ENCODE assay signal across 8 mouse cellular contexts in the genomic region with DNA sequence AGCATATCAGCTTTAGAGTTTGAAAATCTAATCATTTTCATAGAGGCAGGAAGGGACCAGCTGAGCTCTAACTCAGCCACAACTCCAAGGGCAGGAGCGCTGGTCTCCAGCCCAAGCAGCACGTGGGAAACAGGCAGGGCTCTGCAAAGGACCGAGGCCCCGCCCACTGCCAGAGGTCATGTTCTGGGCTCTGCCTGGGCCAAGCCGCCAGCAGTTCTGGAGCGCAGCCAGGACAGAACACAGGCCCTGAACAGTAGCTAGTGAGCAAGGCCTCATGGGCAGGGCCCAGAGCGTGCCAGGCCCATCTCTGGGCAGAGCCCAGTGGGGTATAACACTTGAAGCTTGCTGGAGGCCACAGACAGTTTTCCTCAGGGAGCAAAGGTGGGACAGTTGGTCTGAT.
DNase-seq lines count a peak whose midpoint lies in the region; ATAC-seq and TF ChIP-seq lines count a peak whose summit lies in the region.

No protein-coding gene starts in this region.

- H3K4me2 ChIP-seq in hindbrain, postnatal 0 days (ENCODE audit: low read depth, low read length), result no peak overlapping the region
- H3K4me2 ChIP-seq in lung, postnatal 0 days (replicated peaks; ENCODE audit: low read depth, low read length), result no peak overlapping the region

- no peak for TF ChIP-seq EP300 in lung, postnatal 0 days (IDR thresholded peaks at IDR 0.05)

- 25% methylated on average over 7 of the region's 7 CpGs for WGBS in hindbrain, postnatal 0 days
- 7% methylated on average over 7 of the region's 7 CpGs for WGBS in lung, postnatal 0 days

- peaks cover 38% of the 10 kb centered on the region for H3K27me3 ChIP-seq in hindbrain, postnatal 0 days (ENCODE audit: insufficient read depth, low read length)
- no peaks in the 10 kb centered on the region for H3K27me3 ChIP-seq in lung, postnatal 0 days (replicated peaks; ENCODE audit: insufficient read depth, low read length)

- no peaks in the 10 kb centered on the region for H3K9me3 ChIP-seq in hindbrain, postnatal 0 days (ENCODE audit: low read length)
- no peaks in the 10 kb centered on the region for H3K9me3 ChIP-seq in lung, postnatal 0 days (ENCODE audit: low read length)

- intact Hi-C loops in gastrocnemius, postnatal 14 days (cut with DNase I; ENCODE audit: low total_unique reads), result no loop called here

- no peak overlapping the region for H3K9ac ChIP-seq in hindbrain, postnatal 0 days (replicated peaks; ENCODE audit: low read length)
- no peak overlapping the region for H3K9ac ChIP-seq in lung, postnatal 0 days (replicated peaks; ENCODE audit: low read depth)

- H3K4me3 ChIP-seq in hindbrain, postnatal 0 days (ENCODE audit: low read length), result no peak overlapping the region
- no peak overlapping the region for H3K4me3 ChIP-seq in lung, postnatal 0 days (ENCODE audit: low read depth, low read length)

- peak; percentile 68 for ATAC-seq in hindbrain, postnatal 0 days
- ATAC-seq in lung, postnatal 0 days, result peak; percentile 87
- ATAC-seq in inflammation-experienced regulatory T-cells, adult 6 months, result no peak

- DNase-seq in ZHBTc4 (ENCODE audit: low read depth, low spot score), result peak; percentile 85
- DNase-seq in cerebellum, postnatal 36 days, result peak; percentile 20 to 33
- DNase-seq in gastrocnemius, postnatal 14 days, result peak; percentile 87
- peak; percentile 83 for DNase-seq in hindbrain, postnatal 0 days (ENCODE audit: low spot score)
- peak; percentile 59 for DNase-seq in left cerebral cortex, adult 11 months (ENCODE audit: low spot score)
- DNase-seq in lung, postnatal 0 days (ENCODE audit: low spot score), result peak; percentile 89
- DNase-seq in right cerebral cortex, postnatal 14 days, result peak; percentile 72

- H3K36me3 ChIP-seq in hindbrain, postnatal 0 days (ENCODE audit: insufficient read depth, low read length), result no peaks in the 10 kb centered on the region
- no peaks in the 10 kb centered on the region for H3K36me3 ChIP-seq in lung, postnatal 0 days (ENCODE audit: insufficient read depth, low read length)

- peaks cover 38% of the 10 kb centered on the region for H3K4me1 ChIP-seq in hindbrain, postnatal 0 days (ENCODE audit: insufficient read depth, low read length)
- peaks cover 12% of the 10 kb centered on the region for H3K4me1 ChIP-seq in lung, postnatal 0 days (ENCODE audit: insufficient read depth, low read depth, low read length)

- no peak for TF ChIP-seq CTCF in hindbrain, postnatal 0 days (IDR thresholded peaks at IDR 0.05; ENCODE audit: low read depth)
- TF ChIP-seq CTCF in lung, postnatal 0 days (IDR thresholded peaks at IDR 0.05), result no peak

- H3K27ac ChIP-seq in hindbrain, postnatal 0 days, result no peak overlapping the region
- H3K27ac ChIP-seq in lung, postnatal 0 days (ENCODE audit: low read length), result no peak overlapping the region

Comparison
In these comparisons a context has a peak if more than half of its experiments do, and no peak if none do; other contexts are left out.
1. DNase-seq: peak in every context shown above with its lines; median percentile 89 in lung, postnatal 0 days; 87 in gastrocnemius, postnatal 14 days; 85 in ZHBTc4; 83 in hindbrain, postnatal 0 days; 72 in right cerebral cortex, postnatal 14 days; 59 in left cerebral cortex, adult 11 months; 26 in cerebellum, postnatal 36 days.